Mouse (Mus musculus) C2C12 (cell line): ENCODE measurements at regions not wholly inside any gene's neighbourhood (a gene's known extent, or its start where the extent isn't known, plus 50 kb on each side); places are given as distances from the start of the nearest gene placed in this dataset.

Experiments used
- H3K27me3 ChIP-seq: one replicate; pipeline ENCODE4 v1.6.1; 2011; ENCODE audit not compliant: control insufficient read depth, insufficient read depth, insufficient read length
- H3K36me3 ChIP-seq: one replicate; pipeline ENCODE4 v1.6.1; 2011; ENCODE audit not compliant: control insufficient read depth, insufficient read depth
- H3K4me3 ChIP-seq: one replicate; pipeline ENCODE4 v1.5.1; 2011; ENCODE audit warnings: mild to moderate bottlenecking, control low read depth; ENCODE audit not compliant: poor library complexity, insufficient read depth, severe bottlenecking
- H3K79me2 ChIP-seq: one replicate; pipeline ENCODE4 v1.6.1; 2011; ENCODE audit not compliant: control insufficient read depth, insufficient read depth
- H3K79me3 ChIP-seq: one replicate; pipeline ENCODE4 v1.6.1; 2011; ENCODE audit warnings: low read depth, control low read depth
- H3ac ChIP-seq: one replicate; pipeline ENCODE3; 2011; ENCODE audit warnings: low read depth; ENCODE audit not compliant: control insufficient read depth, insufficient read length
- CEBPB ChIP-seq: IDR thresholded peaks from one replicate; pipeline ENCODE4 v1.6.1; 2011; ENCODE audit warnings: low read depth, mild to moderate bottlenecking, control low read depth, moderate library complexity
- CTCF ChIP-seq: IDR thresholded peaks from one replicate; pipeline ENCODE4 v1.5.1; 2011; ENCODE audit not compliant: control insufficient read depth, insufficient read depth, insufficient read length
- FOSL1 ChIP-seq: IDR thresholded peaks from one replicate; pipeline ENCODE4 v1.8.0; 2011; ENCODE audit warnings: mild to moderate bottlenecking, low read length; ENCODE audit not compliant: poor library complexity, insufficient read depth, severe bottlenecking
- MAX ChIP-seq: IDR thresholded peaks from one replicate; pipeline ENCODE4 v1.6.1; 2011; ENCODE audit warnings: mild to moderate bottlenecking, control low read depth
- MYOD1 ChIP-seq: IDR thresholded peaks from one replicate; pipeline ENCODE4 v1.6.1; 2011; ENCODE audit warnings: low read depth; ENCODE audit not compliant: control insufficient read depth, insufficient read length
- MYOG ChIP-seq: IDR thresholded peaks from one replicate; pipeline ENCODE4 v1.6.1; 2011; ENCODE audit not compliant: control insufficient read depth, insufficient read length; ENCODE audit errors: extremely low read depth
- USF1 ChIP-seq: IDR thresholded peaks from one replicate; pipeline ENCODE4 v1.6.1; 2011; ENCODE audit warnings: low read depth, mild to moderate bottlenecking, control low read depth, moderate library complexity

- Histone ChIP-seq H3K27me3 (no peaks in the 10 kb centered on the region), H3K36me3 (no peaks in the 10 kb centered on the region), H3K79me3 (no peaks in the 10 kb centered on the region), H3ac (no peak overlapping the region), H3K4me3 (no peak overlapping the region), H3K79me2 (no peaks in the 10 kb centered on the region)
- TF ChIP-seq FOSL1 (no peak), MYOG (no peak), CTCF (no peak), CEBPB (no peak), MYOD1 (no peak), USF1 (no peak), MAX (no peak)
Measured at GRCm38 (mm10) chr5:99165807-99166360, 128.7 kb upstream of the Prkg2 start.

GRCm38 (mm10) chr5:99157973-99158372 lies 120.8 kb upstream of the Prkg2 start:
- Histone ChIP-seq H3K4me3 (no peak overlapping the region), H3K27me3 (no peaks in the 10 kb centered on the region), H3K36me3 (no peaks in the 10 kb centered on the region), H3ac (no peak overlapping the region), H3K79me3 (no peaks in the 10 kb centered on the region), H3K79me2 (no peaks in the 10 kb centered on the region)
- TF ChIP-seq FOSL1, result no peak
- no peak for TF ChIP-seq MYOD1
- no peak for TF ChIP-seq CEBPB
- TF ChIP-seq MAX, result no peak
- peak; percentile 56 for TF ChIP-seq CTCF
- TF ChIP-seq MYOG, result no peak
- no peak for TF ChIP-seq USF1

- no peak for TF ChIP-seq CTCF
- no peak for TF ChIP-seq USF1
- Histone ChIP-seq H3K79me3 (no peaks in the 10 kb centered on the region), H3K36me3 (no peaks in the 10 kb centered on the region), H3K79me2 (no peaks in the 10 kb centered on the region), H3K27me3 (no peaks in the 10 kb centered on the region), H3ac (no peak overlapping the region), H3K4me3 (no peak overlapping the region)
Measured at GRCm38 (mm10) chr5:99153269-99153850, 116.2 kb upstream of the Prkg2 start.

- Histone ChIP-seq H3K27me3 (no peaks in the 10 kb centered on the region), H3K4me3 (no peak overlapping the region), H3K36me3 (no peaks in the 10 kb centered on the region), H3ac (no peak overlapping the region), H3K79me3 (no peaks in the 10 kb centered on the region), H3K79me2 (no peaks in the 10 kb centered on the region)
- no peak for TF ChIP-seq FOSL1
- no peak for TF ChIP-seq MAX
- no peak for TF ChIP-seq CEBPB
- no peak for TF ChIP-seq CTCF
- TF ChIP-seq MYOD1, result no peak
- TF ChIP-seq MYOG, result no peak
- TF ChIP-seq USF1, result peak; percentile 78
Measured at GRCm38 (mm10) chr5:99152299-99152698, 115.1 kb upstream of the Prkg2 start.

GRCm38 (mm10) chr5:99149904-99150303 lies 112.8 kb upstream of the Prkg2 start:
- Histone ChIP-seq H3ac (no peak overlapping the region), H3K79me2 (no peaks in the 10 kb centered on the region), H3K27me3 (no peaks in the 10 kb centered on the region), H3K4me3 (no peak overlapping the region), H3K79me3 (no peaks in the 10 kb centered on the region), H3K36me3 (no peaks in the 10 kb centered on the region)
- TF ChIP-seq CEBPB, result no peak
- TF ChIP-seq MYOD1, result no peak
- no peak for TF ChIP-seq MAX
- TF ChIP-seq CTCF, result no peak
- TF ChIP-seq USF1, result no peak
- no peak for TF ChIP-seq FOSL1
- no peak for TF ChIP-seq MYOG

GRCm38 (mm10) chr5:99132670-99133069 lies 95.5 kb upstream of the Prkg2 start:
- H3K36me3 ChIP-seq, result no peaks in the 10 kb centered on the region
- TF ChIP-seq CEBPB (no peak), MYOD1 (no peak), FOSL1 (no peak), MYOG (no peak), MAX (no peak), USF1 (no peak), CTCF (no peak)

More at GRCm38 (mm10) chr5:99132670-99133069, 95.5 kb upstream of the Prkg2 start:
- Histone ChIP-seq H3K27me3 (no peaks in the 10 kb centered on the region), H3K4me3 (no peak overlapping the region), H3K79me2 (no peaks in the 10 kb centered on the region), H3ac (no peak overlapping the region), H3K79me3 (no peaks in the 10 kb centered on the region)
